Mouse (Mus musculus): ENCODE results near the gene Ptprd.

GRCm38 (mm10) chr4:76503279-76503601 is 1708.5 kb downstream of the Ptprd start:
- TF ChIP-seq GATA1 (IDR thresholded peaks at IDR 0.05; ENCODE audit: borderline replicate concordance, low read length) (no peak), FLI1 (IDR thresholded peaks at IDR 0.05; ENCODE audit: low read length) (no peak)
